In the genomic region with DNA sequence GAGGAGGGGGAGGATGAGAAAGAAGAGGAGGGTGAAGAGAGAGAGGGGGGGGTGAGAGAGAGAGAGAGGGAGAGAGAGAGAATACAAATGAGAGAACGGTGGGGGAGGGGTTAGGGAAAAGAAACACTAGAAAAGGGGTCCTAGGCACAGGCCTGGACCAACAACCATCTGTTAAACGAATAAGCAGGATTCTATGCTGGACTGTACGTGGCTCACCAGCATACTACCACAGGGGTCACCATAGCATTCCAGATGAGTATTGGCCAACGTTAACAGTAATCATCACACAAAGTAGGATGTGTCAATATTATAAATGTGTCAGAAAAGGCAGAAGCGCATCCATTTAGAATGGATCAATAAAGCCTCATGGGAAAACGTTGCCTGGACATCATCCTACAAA, we compare ENCODE assay signal across 27 mouse cellular contexts.
DNase-seq lines count a peak whose midpoint lies in the region; ATAC-seq and TF ChIP-seq lines count a peak whose summit lies in the region.
"Had no signal": no experiment of that assay in that cellular context is flagged by ENCODE, and none has a peak within 500 bp of the region (broad histone marks: within the 10 kb centered on the region; RNA-seq: fewer than 3 reads in every experiment).

No protein-coding gene starts in this region.

- 77% methylated on average over 6 of the region's 6 CpGs for WGBS in forebrain, embryonic 14.5 days
- WGBS in forebrain, embryonic 13.5 days = 76% methylated on average over 6 of the region's 6 CpGs
- WGBS in midbrain, embryonic 10.5 days = 86% methylated on average over 6 of the region's 6 CpGs
- WGBS in midbrain, postnatal 0 days = 67% methylated on average over 6 of the region's 6 CpGs
- 75% methylated on average over 6 of the region's 6 CpGs for WGBS in midbrain, embryonic 11.5 days
- 69% methylated on average over 6 of the region's 6 CpGs for WGBS in midbrain, embryonic 16.5 days

- H3K36me3 ChIP-seq in forebrain, embryonic 14.5 days (ENCODE audit: control insufficient read depth, insufficient read depth, low read length) = no peaks in the 10 kb centered on the region
- H3K36me3 ChIP-seq in forebrain, embryonic 13.5 days (ENCODE audit: poor library complexity, severe bottlenecking) = no peaks in the 10 kb centered on the region
- peaks cover 8% of the 10 kb centered on the region for H3K36me3 ChIP-seq in midbrain, embryonic 10.5 days
- H3K36me3 ChIP-seq in midbrain, postnatal 0 days (ENCODE audit: insufficient read depth, low read length) = no peaks in the 10 kb centered on the region
- no peaks in the 10 kb centered on the region for H3K36me3 ChIP-seq in midbrain, embryonic 11.5 days (ENCODE audit: control insufficient read depth, insufficient read depth, low read length)
- no peaks in the 10 kb centered on the region for H3K36me3 ChIP-seq in midbrain, embryonic 16.5 days (ENCODE audit: control insufficient read depth, insufficient read depth, low read length)
- H3K36me3 ChIP-seq: G1E; limb, embryonic 10.5 days; limb, embryonic 15.5 days; liver, embryonic 13.5 days; stomach, embryonic 15.5 days had no signal

- H3K27ac ChIP-seq in forebrain, embryonic 14.5 days (ENCODE audit: low read depth, low read length) = no peak overlapping the region
- no peak overlapping the region for H3K27ac ChIP-seq in forebrain, embryonic 13.5 days
- peak overlapping the region; percentile 14; the same call in 1 of the 2 replicates for H3K27ac ChIP-seq in midbrain, embryonic 10.5 days (replicated peaks)
- no peak overlapping the region for H3K27ac ChIP-seq in midbrain, postnatal 0 days (ENCODE audit: low read depth, low read length)
- no peak overlapping the region; the same call in 1 of the 2 replicates for H3K27ac ChIP-seq in midbrain, embryonic 11.5 days (ENCODE audit: low read depth, low read length)
- H3K27ac ChIP-seq in midbrain, embryonic 16.5 days (ENCODE audit: low read length) = no peak overlapping the region
- H3K27ac ChIP-seq: gastrocnemius, adult 2 months; limb, embryonic 10.5 days; limb, embryonic 15.5 days; liver, embryonic 13.5 days; stomach, embryonic 15.5 days had no signal

- no peak for TF ChIP-seq CTCF in midbrain, postnatal 0 days (IDR thresholded peaks at IDR 0.05)

- 0 out of 2 replicates have a peak, but pooled peaks have one; percentile 11 for ATAC-seq in forebrain, embryonic 14.5 days
- ATAC-seq in forebrain, embryonic 13.5 days = no peak
- ATAC-seq in midbrain, postnatal 0 days (ENCODE audit: low FRiP score) = no peak
- peak; percentile 82 for ATAC-seq in midbrain, embryonic 11.5 days (ENCODE audit: low FRiP score)
- peak; percentile 67; the same call in 1 of the 2 replicates for ATAC-seq in midbrain, embryonic 16.5 days
- ATAC-seq: intestine, postnatal 0 days; lung, postnatal 0 days had no signal

- no peak overlapping the region for H3K4me2 ChIP-seq in forebrain, embryonic 14.5 days (ENCODE audit: low read length)
- no peak overlapping the region for H3K4me2 ChIP-seq in forebrain, embryonic 13.5 days
- no peak overlapping the region for H3K4me2 ChIP-seq in midbrain, postnatal 0 days (ENCODE audit: low read depth, low read length, poor library complexity, severe bottlenecking)
- no peak overlapping the region for H3K4me2 ChIP-seq in midbrain, embryonic 11.5 days
- H3K4me2 ChIP-seq in midbrain, embryonic 16.5 days (ENCODE audit: low read length) = no peak overlapping the region
- H3K4me2 ChIP-seq: heart, embryonic 11.5 days; limb, embryonic 15.5 days; liver, embryonic 13.5 days; stomach, embryonic 15.5 days had no signal

- H3K4me3 ChIP-seq in forebrain, embryonic 14.5 days (ENCODE audit: low read depth, low read length) = no peak overlapping the region
- no peak overlapping the region for H3K4me3 ChIP-seq in forebrain, embryonic 13.5 days
- no peak overlapping the region for H3K4me3 ChIP-seq in midbrain, embryonic 10.5 days
- H3K4me3 ChIP-seq in midbrain, postnatal 0 days (ENCODE audit: low read depth, low read length) = no peak overlapping the region
- H3K4me3 ChIP-seq in midbrain, embryonic 11.5 days (ENCODE audit: low read depth, low read length) = no peak overlapping the region
- H3K4me3 ChIP-seq in midbrain, embryonic 16.5 days (ENCODE audit: low read depth, low read length) = no peak overlapping the region
- H3K4me3 ChIP-seq: erythroblast, embryonic 14.5 days; gastrocnemius, adult 2 months; limb, embryonic 10.5 days; limb, embryonic 15.5 days; liver, embryonic 13.5 days; stomach, embryonic 15.5 days had no signal

- H3K27me3 ChIP-seq in forebrain, embryonic 14.5 days (replicated peaks; ENCODE audit: control insufficient read depth, insufficient read depth, low read length) = no peaks in the 10 kb centered on the region
- no peaks in the 10 kb centered on the region for H3K27me3 ChIP-seq in forebrain, embryonic 13.5 days
- H3K27me3 ChIP-seq in midbrain, embryonic 10.5 days (ENCODE audit: low read depth, poor library complexity, severe bottlenecking) = no peaks in the 10 kb centered on the region
- H3K27me3 ChIP-seq in midbrain, postnatal 0 days (ENCODE audit: insufficient read depth, low read length) = no peaks in the 10 kb centered on the region
- no peaks in the 10 kb centered on the region for H3K27me3 ChIP-seq in midbrain, embryonic 11.5 days (ENCODE audit: control insufficient read depth, insufficient read depth, low read length)
- H3K27me3 ChIP-seq in midbrain, embryonic 16.5 days (ENCODE audit: control insufficient read depth, insufficient read depth, low read depth, low read length) = no peaks in the 10 kb centered on the region
- H3K27me3 ChIP-seq: limb, embryonic 15.5 days; liver, embryonic 13.5 days; stomach, embryonic 15.5 days had no signal

- DNase-seq in forebrain, embryonic 14.5 days (ENCODE audit: low spot score) = no peak
- no peak for DNase-seq in midbrain, embryonic 10.5 days (ENCODE audit: low spot score)
- no peak for DNase-seq in midbrain, postnatal 0 days (ENCODE audit: low spot score)
- no peak for DNase-seq in midbrain, embryonic 11.5 days (ENCODE audit: low spot score, missing footprints)
- DNase-seq in urinary bladder, postnatal 10 days (ENCODE audit: low spot score) = no peak
- DNase-seq: cerebellum, adult 2 months; cerebellum, postnatal 14 days; gastrocnemius, adult 2 months; gastrocnemius, postnatal 36 days; heart, postnatal 4 days; kidney, adult 9 months; kidney, postnatal 10 days; layer of hippocampus, adult 9-11 months; liver, embryonic 13.5 days; lung, adult 18-20 months; lung, postnatal 4 days; right cerebral cortex, postnatal 14 days had no signal

- peaks cover 3% of the 10 kb centered on the region; the same call in 1 of the 2 replicates for H3K4me1 ChIP-seq in forebrain, embryonic 14.5 days (ENCODE audit: control insufficient read depth, insufficient read depth, low read length)
- H3K4me1 ChIP-seq in forebrain, embryonic 13.5 days = peaks cover 14% of the 10 kb centered on the region
- H3K4me1 ChIP-seq in midbrain, embryonic 10.5 days = peaks cover 24% of the 10 kb centered on the region
- H3K4me1 ChIP-seq in midbrain, postnatal 0 days (ENCODE audit: insufficient read depth, low read length) = no peaks in the 10 kb centered on the region
- H3K4me1 ChIP-seq in midbrain, embryonic 11.5 days (ENCODE audit: control insufficient read depth, insufficient read depth, low read length) = 0 out of 2 replicates have a peak, but pooled peaks cover 2% of the 10 kb centered on the region
- H3K4me1 ChIP-seq in midbrain, embryonic 16.5 days (ENCODE audit: control insufficient read depth, insufficient read depth, low read length) = peaks cover 7% of the 10 kb centered on the region
- H3K4me1 ChIP-seq: liver, embryonic 13.5 days had no signal

- no peak overlapping the region for H3K9ac ChIP-seq in forebrain, embryonic 14.5 days (ENCODE audit: low read length)
- no peak overlapping the region for H3K9ac ChIP-seq in forebrain, embryonic 13.5 days
- no peak overlapping the region for H3K9ac ChIP-seq in midbrain, postnatal 0 days (replicated peaks; ENCODE audit: low read length, poor library complexity, severe bottlenecking)
- no peak overlapping the region for H3K9ac ChIP-seq in midbrain, embryonic 11.5 days (ENCODE audit: low read length)
- no peak overlapping the region for H3K9ac ChIP-seq in midbrain, embryonic 16.5 days (ENCODE audit: low read depth, low read length)
- H3K9ac ChIP-seq: limb, embryonic 15.5 days; liver, embryonic 13.5 days; stomach, embryonic 15.5 days had no signal

- H3K9me3 ChIP-seq in forebrain, embryonic 14.5 days (replicated peaks; ENCODE audit: control insufficient read depth, low read length) = no peaks in the 10 kb centered on the region
- no peaks in the 10 kb centered on the region for H3K9me3 ChIP-seq in forebrain, embryonic 13.5 days (replicated peaks)
- no peaks in the 10 kb centered on the region for H3K9me3 ChIP-seq in midbrain, embryonic 10.5 days (replicated peaks)
- H3K9me3 ChIP-seq in midbrain, postnatal 0 days (ENCODE audit: low read length) = no peaks in the 10 kb centered on the region
- H3K9me3 ChIP-seq in midbrain, embryonic 11.5 days (ENCODE audit: control insufficient read depth, low read length) = no peaks in the 10 kb centered on the region
- H3K9me3 ChIP-seq in midbrain, embryonic 16.5 days (replicated peaks; ENCODE audit: control insufficient read depth, low read length, poor library complexity, severe bottlenecking) = no peaks in the 10 kb centered on the region
- H3K9me3 ChIP-seq: limb, embryonic 10.5 days; limb, embryonic 15.5 days; liver, embryonic 13.5 days; stomach, embryonic 15.5 days had no signal

Comparison
In these comparisons a context has a peak if more than half of its experiments do, and no peak if none do; other contexts are left out.
1. ATAC-seq: peak in forebrain, embryonic 14.5 days (single experiment), midbrain, embryonic 11.5 days (single experiment) and midbrain, embryonic 16.5 days (single experiment); none in forebrain, embryonic 13.5 days (single experiment) and midbrain, postnatal 0 days (single experiment).